Mouse (Mus musculus): Measurements from ENCODE around the gene Rpl18. TPM values are rescaled to one million over a fixed set of nuclear protein-coding genes. Genes with fewer than 3 reads are reported as not detected.

Rpl18 gene
- polyA plus RNA-seq, 1 experiment from 2014 or later, result 579 TPM

DNA sequence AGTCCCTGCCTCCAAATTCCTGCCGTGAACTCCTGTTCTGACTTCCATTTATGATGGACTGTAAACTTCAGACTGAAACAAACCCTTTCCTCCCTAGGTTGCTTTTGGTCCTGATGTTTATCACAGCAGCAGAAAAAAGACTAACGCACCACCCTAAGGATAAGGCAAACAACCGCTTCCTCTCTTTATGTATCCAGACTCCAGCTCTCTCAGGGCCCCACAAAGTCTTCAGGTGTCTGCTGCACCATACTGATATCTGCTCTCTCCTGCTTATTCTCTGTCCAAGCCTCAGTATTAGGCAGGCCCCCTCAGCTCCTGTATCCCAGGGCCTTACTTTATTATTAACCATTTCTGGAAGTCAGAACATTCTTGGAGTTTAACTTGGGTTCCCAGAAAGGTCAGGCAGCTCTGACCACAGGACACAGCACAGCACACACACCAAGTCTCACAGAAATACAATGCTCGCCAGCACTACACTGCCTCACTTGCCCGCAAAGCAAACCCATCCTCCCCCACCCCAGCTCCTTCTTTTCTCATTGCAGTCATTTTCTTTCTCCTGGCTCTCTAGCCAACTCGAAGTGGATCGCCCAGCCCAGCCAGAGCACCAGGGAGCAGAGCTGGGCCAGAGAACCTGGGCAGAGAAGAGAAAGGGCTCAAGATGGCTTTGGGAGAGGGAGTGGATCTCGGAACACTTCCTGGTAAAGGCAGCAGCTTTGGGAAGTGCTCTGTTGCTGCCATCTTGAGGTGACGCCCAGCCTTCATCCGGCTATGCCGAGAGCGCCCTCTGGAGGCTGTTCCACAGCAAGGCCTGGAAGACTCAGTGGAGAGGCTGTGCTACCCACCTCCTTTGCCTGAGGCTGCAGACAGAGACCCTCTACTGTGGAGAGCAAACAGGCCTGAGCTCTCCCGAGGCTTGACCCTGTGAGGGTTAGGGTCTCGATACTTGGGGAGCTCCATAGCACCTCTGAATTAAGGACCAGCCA lies 32.8 kb upstream of the Rpl18 start:
- Histone ChIP-seq H3K9me3 (ENCODE audit: control insufficient read depth, low read length) (no peaks in the 10 kb centered on the region), H3K36me3 (ENCODE audit: control insufficient read depth, insufficient read depth) (no peaks in the 10 kb centered on the region), H3K4me2 (ENCODE audit: low read length) (peak overlapping the region; percentile 29), H3K4me1 (replicated peaks; ENCODE audit: control insufficient read depth, insufficient read depth, low read length) (peaks cover 7% of the 10 kb centered on the region), H3K27ac (ENCODE audit: low read length) (peak overlapping the region; percentile 46; the same call in 1 of the 2 replicates), H3K27me3 (replicated peaks; ENCODE audit: control insufficient read depth, insufficient read depth, low read length) (no peaks in the 10 kb centered on the region), H3K9ac (replicated peaks; ENCODE audit: low read depth, low read length) (no peak overlapping the region), H3K4me3 (replicated peaks; ENCODE audit: low read length) (peak overlapping the region; percentile 5; the same call in 1 of the 2 replicates)
- 29% methylated on average over 14 of the region's 14 CpGs for WGBS
- peak; percentile 86 for ATAC-seq

DNA sequence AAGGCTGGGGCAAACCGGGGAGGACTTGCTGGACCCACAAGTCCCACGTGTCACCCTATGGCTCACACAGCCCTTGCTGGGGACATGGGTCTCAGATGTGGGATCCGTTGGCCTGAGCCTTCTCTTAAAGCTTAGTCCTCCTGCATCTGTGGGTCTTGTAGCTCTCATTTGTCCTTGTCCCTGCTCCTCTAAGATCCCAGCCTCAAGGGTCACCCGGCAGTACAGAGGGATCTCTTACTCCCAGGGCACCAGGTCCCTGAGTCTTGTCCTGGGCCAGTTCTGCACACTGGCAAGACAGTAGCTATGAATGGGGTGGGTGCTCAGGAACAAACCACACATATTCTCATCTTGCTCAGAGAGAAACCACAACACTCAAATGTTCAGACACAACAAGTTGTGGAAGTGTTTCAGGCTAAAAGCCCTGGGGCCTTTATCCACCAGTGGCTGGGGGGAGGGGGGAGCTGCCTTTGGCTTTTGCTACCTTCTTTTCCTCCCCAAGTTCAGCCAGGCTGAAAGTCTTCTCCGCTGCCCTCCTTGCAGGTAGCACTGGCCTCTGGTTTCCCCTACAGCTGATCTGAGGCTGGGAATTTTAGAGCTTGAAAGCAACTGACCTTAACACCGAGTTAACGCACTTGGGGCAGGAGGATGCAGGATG lies 31.7 kb upstream of the Rpl18 start, which contains the start of gene Ntn5:
Ntn5 (plus strand) TSS at position 627 of the 655 bp plus-strand sequence.
- Histone ChIP-seq H3K27me3 (replicated peaks; ENCODE audit: control insufficient read depth, insufficient read depth, low read length) (no peaks in the 10 kb centered on the region), H3K4me2 (ENCODE audit: low read length) (no peak within 1 kb of the TSS), H3K36me3 (ENCODE audit: control insufficient read depth, insufficient read depth) (no peaks in the 10 kb centered on the region), H3K9ac (replicated peaks; ENCODE audit: low read depth, low read length) (0 out of 2 replicates have a peak within 1 kb of the TSS, but pooled peaks have one; percentile 29), H3K4me1 (replicated peaks; ENCODE audit: control insufficient read depth, insufficient read depth, low read length) (peaks cover 7% of the 10 kb centered on the region), H3K9me3 (ENCODE audit: control insufficient read depth, low read length) (no peaks in the 10 kb centered on the region), H3K4me3 (replicated peaks; ENCODE audit: low read length) (no peak within 1 kb of the TSS), H3K27ac (ENCODE audit: low read length) (no peak within 1 kb of the TSS)
- WGBS, result 77% methylated on average over 7 of the region's 7 CpGs
- no peak for ATAC-seq

DNA sequence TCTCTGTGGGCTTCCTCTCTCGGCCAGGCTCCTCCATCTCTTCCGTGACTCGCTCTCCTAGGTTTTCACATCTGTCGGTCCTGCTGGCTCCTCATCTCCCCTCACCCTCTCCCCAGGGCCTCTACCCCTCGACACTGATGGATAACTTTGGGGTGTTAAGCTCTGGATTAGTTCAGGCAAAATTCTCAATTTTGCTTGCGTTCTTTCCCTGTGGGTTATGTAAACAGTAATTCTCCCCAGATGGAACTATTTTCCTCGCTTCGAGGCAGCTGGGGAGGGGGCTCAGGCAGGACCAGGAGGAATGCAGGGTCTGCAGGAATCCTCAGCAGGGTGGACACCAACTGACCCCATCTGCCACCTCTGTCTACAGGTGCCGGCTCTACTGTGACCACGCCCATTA lies 29.4 kb upstream of the Rpl18 start:
- no peaks in the 10 kb centered on the region for H3K27me3 ChIP-seq (replicated peaks; ENCODE audit: control insufficient read depth, insufficient read depth, low read length)
- H3K4me1 ChIP-seq (replicated peaks; ENCODE audit: control insufficient read depth, insufficient read depth, low read length), result peaks cover 7% of the 10 kb centered on the region
- no peak overlapping the region for H3K9ac ChIP-seq (replicated peaks; ENCODE audit: low read depth, low read length)
- H3K36me3 ChIP-seq (ENCODE audit: control insufficient read depth, insufficient read depth), result no peaks in the 10 kb centered on the region
- H3K4me3 ChIP-seq (replicated peaks; ENCODE audit: low read length), result no peak overlapping the region
- no peak for ATAC-seq
- H3K27ac ChIP-seq (ENCODE audit: low read length), result no peak overlapping the region
- H3K9me3 ChIP-seq (ENCODE audit: control insufficient read depth, low read length), result no peaks in the 10 kb centered on the region
- WGBS, result 71% methylated on average over 10 of the region's 10 CpGs
- no peak overlapping the region for H3K4me2 ChIP-seq (ENCODE audit: low read length)

DNA sequence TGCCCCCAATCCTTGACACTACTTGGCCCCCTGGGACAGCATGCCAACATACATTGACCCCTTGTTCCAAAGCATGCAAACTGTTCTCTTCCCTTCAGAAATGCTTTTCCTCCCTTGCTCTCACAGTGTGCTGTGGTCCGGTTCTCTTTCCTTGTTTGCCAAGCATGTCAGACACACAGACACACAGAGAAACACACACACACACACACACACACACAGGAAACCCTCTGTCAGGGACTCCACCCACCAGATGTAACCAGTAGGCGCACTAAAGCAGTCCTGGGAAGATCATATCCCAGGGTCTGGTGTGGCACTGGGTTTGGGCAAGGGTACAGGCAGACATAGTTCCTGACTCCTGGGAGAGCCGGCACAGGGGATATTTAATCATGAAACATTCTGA lies 28.4 kb upstream of the Rpl18 start:
- ATAC-seq, result no peak
- Histone ChIP-seq H3K9me3 (ENCODE audit: control insufficient read depth, low read length) (no peaks in the 10 kb centered on the region), H3K4me3 (replicated peaks; ENCODE audit: low read length) (no peak overlapping the region), H3K27me3 (replicated peaks; ENCODE audit: control insufficient read depth, insufficient read depth, low read length) (no peaks in the 10 kb centered on the region), H3K27ac (ENCODE audit: low read length) (no peak overlapping the region), H3K4me1 (replicated peaks; ENCODE audit: control insufficient read depth, insufficient read depth, low read length) (peaks cover 7% of the 10 kb centered on the region), H3K36me3 (ENCODE audit: control insufficient read depth, insufficient read depth) (no peaks in the 10 kb centered on the region), H3K4me2 (ENCODE audit: low read length) (no peak overlapping the region), H3K9ac (replicated peaks; ENCODE audit: low read depth, low read length) (no peak overlapping the region)
- 77% methylated on average over 3 of the region's 3 CpGs for WGBS

DNA sequence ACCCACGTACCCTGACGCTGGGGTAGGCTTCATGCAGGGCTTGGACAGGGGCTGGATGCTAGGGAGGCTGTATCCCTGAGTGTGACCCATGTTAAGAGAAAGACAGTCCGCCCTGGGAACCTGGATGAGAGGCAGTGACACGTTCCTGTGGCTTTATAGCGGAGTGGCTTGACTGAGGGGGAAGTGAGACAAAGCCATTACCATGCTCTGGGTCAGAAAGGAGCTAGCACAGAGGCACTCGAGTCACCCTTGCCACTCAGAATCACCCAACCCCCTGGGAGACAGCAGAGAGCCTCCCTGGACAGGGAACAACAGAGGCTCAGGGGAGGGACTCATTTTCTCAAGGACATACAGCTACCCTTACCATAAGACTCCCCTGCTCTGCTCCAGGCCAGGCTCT lies 26.2 kb upstream of the Rpl18 start:
- no peak overlapping the region for H3K9ac ChIP-seq (replicated peaks; ENCODE audit: low read depth, low read length)
- ATAC-seq, result no peak
- H3K36me3 ChIP-seq (ENCODE audit: control insufficient read depth, insufficient read depth), result no peaks in the 10 kb centered on the region
- H3K9me3 ChIP-seq (ENCODE audit: control insufficient read depth, low read length), result no peaks in the 10 kb centered on the region
- no peak overlapping the region for H3K27ac ChIP-seq (ENCODE audit: low read length)
- WGBS, result 70% methylated on average over 6 of the region's 6 CpGs
- no peak overlapping the region for H3K4me3 ChIP-seq (replicated peaks; ENCODE audit: low read length)
- H3K4me2 ChIP-seq (ENCODE audit: low read length), result no peak overlapping the region
- H3K27me3 ChIP-seq (replicated peaks; ENCODE audit: control insufficient read depth, insufficient read depth, low read length), result no peaks in the 10 kb centered on the region
- no peaks in the 10 kb centered on the region for H3K4me1 ChIP-seq (replicated peaks; ENCODE audit: control insufficient read depth, insufficient read depth, low read length)

DNA sequence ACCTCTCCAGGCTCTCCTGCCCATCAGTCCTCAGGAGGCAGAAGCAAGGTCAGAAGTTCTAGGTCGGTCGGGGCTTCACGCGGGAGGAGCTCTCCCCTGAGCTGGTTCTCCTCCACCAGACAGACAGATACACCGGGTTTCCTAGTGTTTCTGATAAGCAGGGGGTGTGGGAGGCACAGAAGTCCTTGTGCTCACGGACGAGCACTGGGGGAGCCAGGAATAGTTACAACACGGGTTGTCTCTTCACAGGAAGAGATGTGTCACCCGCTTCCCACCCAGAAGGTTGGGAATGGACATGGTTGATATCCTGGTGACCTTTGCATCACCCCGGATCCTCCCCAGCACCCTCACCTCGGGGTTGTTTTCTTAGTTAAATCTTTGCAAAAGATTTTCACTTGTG lies 25.5 kb upstream of the Rpl18 start:
- Histone ChIP-seq H3K4me1 (replicated peaks; ENCODE audit: control insufficient read depth, insufficient read depth, low read length) (no peaks in the 10 kb centered on the region), H3K27ac (ENCODE audit: low read length) (no peak overlapping the region), H3K27me3 (replicated peaks; ENCODE audit: control insufficient read depth, insufficient read depth, low read length) (no peaks in the 10 kb centered on the region), H3K4me3 (replicated peaks; ENCODE audit: low read length) (no peak overlapping the region), H3K4me2 (ENCODE audit: low read length) (no peak overlapping the region), H3K9ac (replicated peaks; ENCODE audit: low read depth, low read length) (no peak overlapping the region), H3K9me3 (ENCODE audit: control insufficient read depth, low read length) (no peaks in the 10 kb centered on the region), H3K36me3 (ENCODE audit: control insufficient read depth, insufficient read depth) (no peaks in the 10 kb centered on the region)
- no peak for ATAC-seq
- WGBS, result 83% methylated on average over 11 of the region's 11 CpGs

DNA sequence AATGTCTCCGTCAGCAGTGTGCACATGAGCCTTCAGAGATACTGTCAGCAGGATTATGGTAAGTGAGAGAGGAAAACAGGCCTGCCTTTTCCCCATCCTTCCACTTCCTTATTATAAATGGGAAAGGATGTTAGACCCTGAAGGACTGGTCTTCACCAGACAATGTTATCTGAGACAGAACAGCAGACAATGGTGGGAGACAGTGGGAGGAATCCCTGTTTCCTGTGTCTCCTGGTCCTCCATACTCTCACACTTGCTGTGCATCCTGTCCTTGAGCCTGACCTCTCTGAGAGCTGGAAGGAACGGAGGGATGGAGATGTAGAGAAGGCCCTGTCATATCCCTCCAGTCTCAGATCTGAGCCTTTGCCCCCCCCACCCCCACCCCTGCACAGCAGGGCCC lies 22.9 kb upstream of the Rpl18 start:
- 87% methylated on average over 2 of the region's 2 CpGs for WGBS
- Histone ChIP-seq H3K27me3 (replicated peaks; ENCODE audit: control insufficient read depth, insufficient read depth, low read length) (no peaks in the 10 kb centered on the region), H3K4me3 (replicated peaks; ENCODE audit: low read length) (no peak overlapping the region), H3K27ac (ENCODE audit: low read length) (no peak overlapping the region), H3K4me1 (replicated peaks; ENCODE audit: control insufficient read depth, insufficient read depth, low read length) (no peaks in the 10 kb centered on the region), H3K4me2 (ENCODE audit: low read length) (no peak overlapping the region), H3K9me3 (ENCODE audit: control insufficient read depth, low read length) (no peaks in the 10 kb centered on the region), H3K36me3 (ENCODE audit: control insufficient read depth, insufficient read depth) (no peaks in the 10 kb centered on the region), H3K9ac (replicated peaks; ENCODE audit: low read depth, low read length) (no peak overlapping the region)
- ATAC-seq, result no peak

DNA sequence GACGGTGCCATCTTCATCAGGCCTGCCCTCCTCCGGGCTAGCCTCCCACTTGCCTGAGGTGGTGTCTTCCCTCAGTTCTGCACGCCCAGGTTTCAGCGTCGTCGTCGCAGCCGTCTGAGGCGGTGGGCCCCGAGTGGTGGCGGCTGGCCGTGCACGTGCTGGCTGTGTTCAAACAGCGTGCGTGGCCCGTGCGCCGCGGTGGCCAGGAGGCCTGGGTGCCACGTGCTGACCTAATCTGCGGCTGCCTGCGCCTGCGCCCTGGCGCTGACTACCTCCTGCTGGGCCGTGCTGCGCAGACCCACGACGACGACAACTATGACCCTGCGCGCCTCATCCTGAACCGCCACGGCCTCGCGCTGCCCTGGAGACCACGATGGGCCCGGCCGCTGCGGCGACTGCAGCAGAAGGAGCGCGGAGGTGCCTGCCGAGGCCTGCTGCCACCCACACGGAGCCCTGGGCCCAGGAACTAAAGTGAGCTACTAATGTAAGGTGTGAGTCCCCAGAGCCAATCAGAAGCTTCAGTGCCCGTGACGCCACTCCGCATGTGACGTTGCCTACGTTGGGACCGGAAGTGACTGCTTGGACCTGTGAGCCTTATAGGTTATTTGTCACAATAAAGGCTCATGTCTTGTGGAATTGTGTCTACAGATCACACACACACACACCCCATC lies 21.2 kb upstream of the Rpl18 start, which contains the start of gene Sec1:
Sec1 (minus strand) TSS at position 482 of the 671 bp plus-strand sequence.
- Histone ChIP-seq H3K27me3 (replicated peaks; ENCODE audit: control insufficient read depth, insufficient read depth, low read length) (peaks cover 8% of the 10 kb centered on the region; the same call in 1 of the 2 replicates), H3K4me3 (replicated peaks; ENCODE audit: low read length) (no peak within 1 kb of the TSS), H3K9ac (replicated peaks; ENCODE audit: low read depth, low read length) (no peak within 1 kb of the TSS), H3K4me2 (ENCODE audit: low read length) (no peak within 1 kb of the TSS), H3K36me3 (ENCODE audit: control insufficient read depth, insufficient read depth) (no peaks in the 10 kb centered on the region), H3K9me3 (ENCODE audit: control insufficient read depth, low read length) (no peaks in the 10 kb centered on the region), H3K4me1 (replicated peaks; ENCODE audit: control insufficient read depth, insufficient read depth, low read length) (peaks cover under 1% of the 10 kb centered on the region; the same call in 1 of the 2 replicates), H3K27ac (ENCODE audit: low read length) (no peak within 1 kb of the TSS)
- 93% methylated on average over 50 of the region's 50 CpGs for WGBS
- no peak for ATAC-seq

DNA sequence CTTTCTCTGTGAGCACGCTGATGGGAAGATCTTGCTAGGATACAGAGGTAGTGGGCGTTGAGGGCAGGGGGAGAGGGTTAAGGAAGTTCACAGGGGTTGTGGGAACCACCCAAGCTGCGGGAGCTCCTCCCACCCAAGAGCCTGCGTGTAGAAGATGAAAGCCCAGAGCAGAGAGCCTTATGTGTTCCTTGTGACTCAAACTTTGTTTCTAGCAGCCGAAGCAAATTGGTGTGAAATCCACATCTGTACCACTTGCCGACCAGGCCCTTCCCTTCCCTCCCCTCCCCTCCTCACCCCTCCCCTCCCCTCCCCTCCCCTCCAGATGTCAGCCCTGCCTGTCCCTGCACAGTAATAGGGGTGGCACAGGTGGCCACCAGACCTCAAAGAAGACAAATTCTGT lies 20.2 kb upstream of the Rpl18 start:
- Histone ChIP-seq H3K27ac (ENCODE audit: low read length) (no peak overlapping the region), H3K9ac (replicated peaks; ENCODE audit: low read depth, low read length) (no peak overlapping the region), H3K4me1 (replicated peaks; ENCODE audit: control insufficient read depth, insufficient read depth, low read length) (peaks cover 8% of the 10 kb centered on the region), H3K27me3 (replicated peaks; ENCODE audit: control insufficient read depth, insufficient read depth, low read length) (peaks cover 13% of the 10 kb centered on the region), H3K4me2 (ENCODE audit: low read length) (no peak overlapping the region), H3K9me3 (ENCODE audit: control insufficient read depth, low read length) (no peaks in the 10 kb centered on the region), H3K4me3 (replicated peaks; ENCODE audit: low read length) (no peak overlapping the region), H3K36me3 (ENCODE audit: control insufficient read depth, insufficient read depth) (no peaks in the 10 kb centered on the region)
- 32% methylated on average over 6 of the region's 6 CpGs for WGBS
- no peak for ATAC-seq
